Mouse (Mus musculus) embryonic fibroblast, embryonic 13.5 days (primary cell): Measurements from ENCODE around the gene Gtf3c4.
A peak's percentile ranks its signal among the peaks of the same experiment; 100 is the strongest.

ENCODE experiments used
- CTCF ChIP-seq: IDR thresholded peaks from 2 replicates; pipeline ENCODE4 v1.5.1; 2011; ENCODE audit warnings: mild to moderate bottlenecking, control low read depth, low read length, moderate library complexity, borderline replicate concordance; ENCODE audit not compliant: insufficient read depth
- POLR2A ChIP-seq: IDR thresholded peaks from 2 replicates; pipeline ENCODE4 v1.6.1; 2011; ENCODE audit warnings: low read depth, mild to moderate bottlenecking, control low read depth, low read length, moderate library complexity

DNA sequence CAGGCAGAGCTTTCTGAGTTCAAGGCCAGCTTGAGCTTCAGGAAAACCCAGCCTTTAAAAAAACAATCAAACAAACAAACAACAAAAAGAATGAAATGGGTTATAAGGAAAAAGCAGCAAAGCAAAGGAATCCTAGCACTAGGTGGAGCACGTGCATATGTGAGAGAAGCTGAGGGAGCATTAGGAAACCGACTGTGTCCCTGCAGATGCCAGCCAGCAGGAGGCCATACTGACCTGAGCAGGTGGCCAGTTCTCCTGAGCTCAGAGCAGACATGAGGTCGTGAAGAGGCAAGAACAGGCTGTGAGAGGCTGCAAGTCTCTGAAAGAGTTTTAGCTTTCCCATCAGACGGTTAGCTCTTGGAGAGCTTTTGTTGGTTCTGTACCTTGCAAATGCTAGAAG, 10.9 kb downstream of the Gtf3c4 start:
- TF ChIP-seq CTCF (peak; percentile 61; the same call in 1 of the 2 replicates), POLR2A (no peak)
